Mouse (Mus musculus): ENCODE data around the gene Naaladl2.

Naaladl2 gene

GRCm38 (mm10) chr3:24942170-24942569, 201.9 kb downstream of the Naaladl2 start:
- DNase-seq (ENCODE audit: low read depth, low spot score) = no peak

- no peak for DNase-seq (ENCODE audit: low read depth, low spot score)
These were observed 205.4 kb downstream of the Naaladl2 start for GRCm38 (mm10) chr3:24938507-24939182.

GRCm38 (mm10) chr3:24921811-24922210, 222.2 kb downstream of the Naaladl2 start:
- DNase-seq (ENCODE audit: low read depth, low spot score) = no peak

GRCm38 (mm10) chr3:24921401-24921800, 222.7 kb downstream of the Naaladl2 start:
- no peak for DNase-seq (ENCODE audit: low read depth, low spot score)

GRCm38 (mm10) chr3:24905425-24905960, 238.6 kb downstream of the Naaladl2 start:
- DNase-seq (ENCODE audit: low read depth, low spot score) = no peak

GRCm38 (mm10) chr3:24888801-24889200, 255.3 kb downstream of the Naaladl2 start:
- DNase-seq (ENCODE audit: low read depth, low spot score) = no peak

- DNase-seq (ENCODE audit: low read depth, low spot score) = no peak
These were observed 271.8 kb downstream of the Naaladl2 start for GRCm38 (mm10) chr3:24872254-24872653.

- no peak for DNase-seq (ENCODE audit: low read depth, low spot score)
These were observed 291.1 kb downstream of the Naaladl2 start for GRCm38 (mm10) chr3:24852936-24853335.

GRCm38 (mm10) chr3:24796739-24797138, 347.3 kb downstream of the Naaladl2 start:
- no peak for DNase-seq (ENCODE audit: low read depth, low spot score)

- no peak for DNase-seq (ENCODE audit: low read depth, low spot score)
These were observed 356.5 kb downstream of the Naaladl2 start for GRCm38 (mm10) chr3:24787451-24788148.

GRCm38 (mm10) chr3:24784108-24784507, 360.0 kb downstream of the Naaladl2 start:
- DNase-seq (ENCODE audit: low read depth, low spot score) = no peak

- no peak for DNase-seq (ENCODE audit: low read depth, low spot score)
These were observed 360.6 kb downstream of the Naaladl2 start for GRCm38 (mm10) chr3:24783462-24783829.

- DNase-seq (ENCODE audit: low read depth, low spot score) = no peak
These were observed 361.1 kb downstream of the Naaladl2 start for GRCm38 (mm10) chr3:24782784-24783461.

GRCm38 (mm10) chr3:24781687-24782086, 362.4 kb downstream of the Naaladl2 start:
- no peak for DNase-seq (ENCODE audit: low read depth, low spot score)

GRCm38 (mm10) chr3:24778416-24778815, 365.6 kb downstream of the Naaladl2 start:
- DNase-seq (ENCODE audit: low read depth, low spot score) = no peak

GRCm38 (mm10) chr3:24749055-24749454, 395.0 kb downstream of the Naaladl2 start:
- DNase-seq (ENCODE audit: low read depth, low spot score) = no peak

- no peak for DNase-seq (ENCODE audit: low read depth, low spot score)
These were observed 396.7 kb downstream of the Naaladl2 start for GRCm38 (mm10) chr3:24747182-24747856.

GRCm38 (mm10) chr3:24743946-24744345, 400.1 kb downstream of the Naaladl2 start:
- no peak for DNase-seq (ENCODE audit: low read depth, low spot score)

- DNase-seq (ENCODE audit: low read depth, low spot score) = no peak
These were observed 424.8 kb downstream of the Naaladl2 start for GRCm38 (mm10) chr3:24719181-24719749.

- DNase-seq (ENCODE audit: low read depth, low spot score) = no peak
These were observed 429.3 kb downstream of the Naaladl2 start for GRCm38 (mm10) chr3:24714770-24715169.

- no peak for DNase-seq (ENCODE audit: low read depth, low spot score)
These were observed 438.2 kb downstream of the Naaladl2 start for GRCm38 (mm10) chr3:24705778-24706423.

Measured in embryo, embryonic 11.5 days (tissue).